Mouse (Mus musculus) CH12.LX (cell line): ENCODE measurements around the gene Insrr. TPM values are rescaled to one million over a fixed set of nuclear protein-coding genes. Genes with fewer than 3 reads are reported as not detected.
A peak's percentile ranks its signal among the peaks of the same experiment; 100 is the strongest.

Source experiments
- DNase-seq: peaks from one replicate; pipeline ENCODE4 v3.0.0-alpha.2; 2013; ENCODE audit errors: extremely low read depth
- H3K27ac ChIP-seq: 2 replicates; pipeline ENCODE4 v1.5.1; 2012; ENCODE audit warnings: low read depth, mild to moderate bottlenecking, control low read depth, moderate library complexity; ENCODE audit not compliant: insufficient read depth
- H3K27me3 ChIP-seq: replicated peaks from 2 replicates; pipeline ENCODE3; 2012; ENCODE audit warnings: inconsistent platforms
- H3K36me3 ChIP-seq, 2 experiments: replicated peaks in 1 of 2; 2 replicates each; pipeline versions ENCODE3 to v1.6.1; 2012; ENCODE audit warnings: inconsistent platforms in 1 of 2, low read length in 1 of 2, mild to moderate bottlenecking in 1 of 2, mixed read lengths in 1 of 2, moderate library complexity in 1 of 2; ENCODE audit not compliant: control insufficient read depth in 1 of 2, insufficient read depth in 1 of 2
- H3K4me1 ChIP-seq, 2 experiments: 2 replicates each; pipeline ENCODE4 v1.6.1; 2012; ENCODE audit warnings: inconsistent platforms in 1 of 2, moderate library complexity in 1 of 2; ENCODE audit not compliant: insufficient read depth in 2 of 2, control insufficient read depth in 1 of 2
- H3K4me2 ChIP-seq: 2 replicates; pipeline ENCODE4 v1.6.1; 2012; ENCODE audit warnings: low read depth, mild to moderate bottlenecking, control low read depth; ENCODE audit not compliant: poor library complexity, insufficient read depth, severe bottlenecking
- H3K4me3 ChIP-seq, 3 experiments: fragments of 150-350 bp in 1 of 3; sonication (generic) in 1 of 3; replicated peaks in 1 of 3; 2 replicates each; pipeline versions ENCODE3 to v1.5.1; 2011 to 2012; ENCODE audit warnings: low read depth in 2 of 3, low read length in 2 of 3, mild to moderate bottlenecking in 2 of 3, moderate library complexity in 2 of 3, control low read depth in 1 of 3, improper control_type of control experiment in 1 of 3, inconsistent platforms in 1 of 3, mixed read lengths in 1 of 3; ENCODE audit not compliant: poor library complexity in 1 of 3
- H3K79me2 ChIP-seq: replicated peaks from 2 replicates; pipeline ENCODE4 v1.6.1; 2012; ENCODE audit warnings: mild to moderate bottlenecking, moderate library complexity; ENCODE audit not compliant: control insufficient read depth, poor library complexity, insufficient read depth, severe bottlenecking; ENCODE audit errors: extremely low read depth
- H3K9ac ChIP-seq: 2 replicates; pipeline ENCODE4 v1.6.1; 2012; ENCODE audit warnings: low read depth, mild to moderate bottlenecking, control low read depth, moderate library complexity; ENCODE audit not compliant: insufficient read depth
- H3K9me3 ChIP-seq: replicated peaks from 2 replicates; pipeline ENCODE3; 2012; ENCODE audit warnings: low read length, inconsistent platforms, mixed read lengths
- ELF1 ChIP-seq: IDR thresholded peaks from 2 replicates; pipeline ENCODE4 v1.6.1; 2014; ENCODE audit warnings: low read depth, mild to moderate bottlenecking, inconsistent platforms, low read length, improper control_type of control experiment
- ETS1 ChIP-seq: conservative IDR thresholded peaks from 2 replicates; pipeline ENCODE4 v1.6.1; 2012; ENCODE audit warnings: low read depth, mild to moderate bottlenecking, inconsistent platforms, low read length, improper control_type of control experiment, moderate library complexity
- HCFC1 ChIP-seq: IDR thresholded peaks from 2 replicates; pipeline ENCODE4 v1.6.1; 2012; ENCODE audit warnings: low read depth, mild to moderate bottlenecking, inconsistent platforms, low read length, improper control_type of control experiment
- IRF4 ChIP-seq: IDR thresholded peaks from 2 replicates; pipeline ENCODE4 v1.6.1; 2014; ENCODE audit warnings: low read depth, mild to moderate bottlenecking, inconsistent platforms, low read length, improper control_type of control experiment
- JUND ChIP-seq: conservative IDR thresholded peaks from 2 replicates; pipeline ENCODE4 v1.6.1; 2011; ENCODE audit warnings: low read depth, low read length, improper control_type of control experiment
- MAX ChIP-seq: IDR thresholded peaks from 2 replicates; pipeline ENCODE4 v1.6.1; 2011; ENCODE audit warnings: low read length, improper control_type of control experiment
- MXI1 ChIP-seq: IDR thresholded peaks from 2 replicates; pipeline ENCODE4 v1.6.1; 2011; ENCODE audit warnings: mild to moderate bottlenecking, low read depth, low read length, improper control_type of control experiment
- MYC ChIP-seq: IDR thresholded peaks from 2 replicates; pipeline ENCODE4 v1.6.1; 2011; ENCODE audit warnings: low read depth, mild to moderate bottlenecking, improper control_type of control experiment, low read length
- NELFE ChIP-seq: IDR thresholded peaks from 2 replicates; pipeline ENCODE4 v1.6.1; 2011; ENCODE audit warnings: low read depth, low read length, improper control_type of control experiment
- NRF1 ChIP-seq: IDR thresholded peaks from 2 replicates; pipeline ENCODE4 v1.6.1; 2014; ENCODE audit warnings: low read depth, mild to moderate bottlenecking, inconsistent platforms, low read length, improper control_type of control experiment, moderate library complexity
- POLR2A ChIP-seq: IDR thresholded peaks from 2 replicates; pipeline ENCODE4 v1.6.1; 2011; ENCODE audit warnings: low read depth, mild to moderate bottlenecking, improper control_type of control experiment, low read length
- SIN3A ChIP-seq: IDR thresholded peaks from 2 replicates; pipeline ENCODE4 v1.6.1; 2012; ENCODE audit warnings: low read length, improper control_type of control experiment, inconsistent platforms
- TBP ChIP-seq: conservative IDR thresholded peaks from 2 replicates; pipeline ENCODE4 v1.6.1; 2011; ENCODE audit warnings: low read depth, low read length, improper control_type of control experiment
- TCF12 ChIP-seq: IDR thresholded peaks from 2 replicates; pipeline ENCODE4 v1.6.1; 2014; ENCODE audit warnings: low read depth, mild to moderate bottlenecking, inconsistent platforms, low read length, improper control_type of control experiment
- UBTF ChIP-seq: IDR thresholded peaks from 2 replicates; pipeline ENCODE4 v1.6.1; 2012; ENCODE audit warnings: low read depth, mild to moderate bottlenecking, inconsistent platforms, low read length, improper control_type of control experiment, moderate library complexity
- ZNF384 ChIP-seq: IDR thresholded peaks from 2 replicates; pipeline ENCODE4 v1.6.1; 2012; ENCODE audit warnings: low read depth, low read length, improper control_type of control experiment, inconsistent platforms
- dilution Hi-C: fragments of 300-500 bp; cut with MboI; formaldehyde crosslinking; loops from 2 replicates; pipeline ENCODE4 v1.14.3; 2020; ENCODE audit warnings: low sequenced_read_pairs; ENCODE audit not compliant: extremely low pct_unique_long_range_greater_than_20kb, extremely low pct_ligation_motif_present
- in situ Hi-C: fragments of 300-500 bp; cut with MboI; formaldehyde crosslinking; loops from 3 replicates; pipeline ENCODE4 v1.14.3; 2019; ENCODE audit warnings: low sequenced_read_pairs, low pct_ligation_motif_present, low pct_unique_long_range_greater_than_20kb, mixed read lengths
- polyA plus RNA-seq: library from polyadenylated mRNA; unstranded; fragments of >175 nt; gene quantifications from 2 replicates; pipeline ENCODE4 v1.2.1, GENCODE M21; 2012; ENCODE audit warnings: low read depth; ENCODE audit not compliant: insufficient read length
- total RNA-seq, 2 experiments: library from RNA; depleted of rRNA; stranded (reverse); fragments of 300-350 nt in 1 of 2; fragments of >200 nt in 1 of 2; gene quantifications; 2 replicates each; pipeline ENCODE4 v1.2.3; 2012 to 2014

The Insrr gene
- total and polyA plus RNA-seq, 3 experiments, result 0.06 to 0.08 TPM; not detected in 1

- peaks cover 7 to 25% of the 10 kb centered on the region in 2 experiments for H3K36me3 ChIP-seq
- peak; percentile 90 for DNase-seq
- H3K9ac ChIP-seq, result peak within 1 kb of the TSS; percentile 73
- peak within 1 kb of the TSS; percentile 65; the same call in 1 of the 2 replicates for H3K27ac ChIP-seq
- dilution Hi-C loops, result no loop called here
- H3K4me3 ChIP-seq, result peak within 1 kb of the TSS; percentile 59 to 86 (median 66)
- TF ChIP-seq ZNF384 (no peak), TBP (peak; percentile 64; the same call in 1 of the 2 replicates), HCFC1 (no peak), ETS1 (peak; percentile 62), POLR2A (peak; percentile 79), TCF12 (0 out of 2 replicates have a peak, but pooled peaks have one; percentile 44), ELF1 (0 out of 2 replicates have a peak, but pooled peaks have one; percentile 7)
- H3K4me1 ChIP-seq, result peaks cover 7 to 51% of the 10 kb centered on the region in 2 experiments; a peak in 3 of 4 replicates
- H3K79me2 ChIP-seq, result 0 out of 2 replicates have a peak, but pooled peaks cover 2% of the 10 kb centered on the region
- H3K4me2 ChIP-seq, result peak within 1 kb of the TSS; percentile 81
- H3K9me3 ChIP-seq, result no peaks in the 10 kb centered on the region
- no peaks in the 10 kb centered on the region for H3K27me3 ChIP-seq
- in situ Hi-C loops, result no loop called here
These were observed 49.9 kb downstream of the Insrr start, which contains the start of gene Sh2d2a for GRCm38 (mm10) chr3:87846650-87847110. Gene Sh2d2a, plus strand, starts transcription at chr3:87846755.

GRCm38 (mm10) chr3:87847680-87848079 is 50.9 kb downstream of the Insrr start:
- Histone ChIP-seq H3K27ac (peak overlapping the region; percentile 65; the same call in 1 of the 2 replicates), H3K4me2 (peak overlapping the region; percentile 81), H3K4me1 (peaks cover 7 to 59% of the 10 kb centered on the region in 2 experiments; a peak in 3 of 4 replicates), H3K9ac (peak overlapping the region; percentile 73), H3K36me3 (peaks cover 17 to 35% of the 10 kb centered on the region in 2 experiments), H3K79me2 (0 out of 2 replicates have a peak, but pooled peaks cover 2% of the 10 kb centered on the region), H3K4me3 (peak overlapping the region; percentile 59 to 86 (median 66))
- dilution Hi-C loops, result no loop called here
- TF ChIP-seq JUND, result no peak
- TF ChIP-seq MYC, result peak; percentile 79
- TF ChIP-seq MXI1, result 0 out of 2 replicates have a peak, but pooled peaks have one; percentile 42
- peak; percentile 67 for TF ChIP-seq HCFC1
- no peak for TF ChIP-seq UBTF
- no peak for TF ChIP-seq NRF1
- TF ChIP-seq ELF1, result peak; percentile 93
- peak; percentile 25; the same call in 1 of the 2 replicates for TF ChIP-seq TCF12
- TF ChIP-seq TBP, result 0 out of 2 replicates have a peak, but pooled peaks have one; percentile 35
- TF ChIP-seq NELFE, result peak; percentile 26; the same call in 1 of the 2 replicates
- TF ChIP-seq IRF4, result no peak
- peak; percentile 48; the same call in 1 of the 2 replicates for TF ChIP-seq POLR2A
- TF ChIP-seq MAX, result peak; percentile 27; the same call in 1 of the 2 replicates
- 0 out of 2 replicates have a peak, but pooled peaks have one; percentile 15 for TF ChIP-seq ETS1
- TF ChIP-seq SIN3A, result peak; percentile 80
- TF ChIP-seq, all 38 proteins: peak for 11
- no peaks in the 10 kb centered on the region for H3K9me3 ChIP-seq
- peak; percentile 63 for DNase-seq
- in situ Hi-C loops, result no loop called here
- H3K27me3 ChIP-seq, result no peaks in the 10 kb centered on the region
